Mouse (Mus musculus): Measurements from ENCODE around the gene Xirp2. TPM values are rescaled to one million over a fixed set of nuclear protein-coding genes. Genes with fewer than 3 reads are reported as not detected.

Xirp2 gene
- total RNA-seq, 2 experiments from 2014 or later, result not detected

DNA sequence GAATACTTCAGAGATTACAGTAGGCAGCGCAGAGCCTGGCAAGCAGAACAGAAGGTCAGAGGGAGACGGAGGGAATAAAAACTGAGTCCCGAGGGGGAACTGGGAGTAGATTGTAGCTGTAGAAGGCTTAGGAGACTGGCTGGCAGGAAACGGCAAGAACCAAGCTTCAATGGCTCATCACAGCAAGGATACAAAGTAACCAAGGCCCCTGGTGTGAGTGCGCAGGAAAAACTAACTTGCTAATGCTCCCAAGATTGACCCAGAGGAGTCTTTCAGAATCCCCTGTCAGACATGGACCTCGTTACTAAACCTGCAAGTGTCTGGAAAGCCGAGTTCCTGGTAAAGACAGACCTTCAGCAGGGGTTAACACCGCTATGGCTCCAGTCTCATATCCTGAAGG, 98.6 kb downstream of the Xirp2 start:
- no peak for ATAC-seq (replicated peaks; ENCODE audit: poor library complexity)

DNA sequence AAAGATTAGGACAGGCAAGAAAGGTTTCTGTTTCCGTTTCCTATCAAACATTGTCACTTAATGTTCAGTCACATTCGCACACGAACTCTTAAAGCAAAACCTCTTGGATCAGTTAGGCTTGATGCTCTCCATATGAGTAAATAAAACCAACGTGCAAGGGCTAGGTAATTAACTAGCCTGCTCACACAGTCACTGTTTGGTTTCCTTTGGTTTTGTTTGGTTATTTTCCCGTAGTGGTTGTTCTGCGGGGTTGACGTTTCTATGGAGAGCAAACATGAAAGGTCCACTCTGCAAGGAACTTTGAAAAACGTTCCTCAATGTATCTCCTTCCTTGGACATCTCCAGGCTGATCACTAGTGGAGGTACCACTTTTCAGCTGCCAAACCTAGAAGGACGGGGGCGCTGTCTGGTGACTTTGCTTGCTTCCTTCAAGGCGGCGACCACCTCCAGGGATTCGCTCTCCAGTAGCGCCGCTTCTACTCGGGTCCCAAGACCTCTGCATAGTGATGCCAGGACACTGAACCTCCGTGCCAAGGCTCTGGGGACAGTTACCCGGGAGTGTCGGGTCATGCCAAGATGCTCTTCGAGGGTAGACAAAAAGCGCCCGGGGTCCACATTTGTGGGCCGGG, 119.2 kb downstream of the Xirp2 start:
- no peak for ATAC-seq (replicated peaks; ENCODE audit: poor library complexity)

DNA sequence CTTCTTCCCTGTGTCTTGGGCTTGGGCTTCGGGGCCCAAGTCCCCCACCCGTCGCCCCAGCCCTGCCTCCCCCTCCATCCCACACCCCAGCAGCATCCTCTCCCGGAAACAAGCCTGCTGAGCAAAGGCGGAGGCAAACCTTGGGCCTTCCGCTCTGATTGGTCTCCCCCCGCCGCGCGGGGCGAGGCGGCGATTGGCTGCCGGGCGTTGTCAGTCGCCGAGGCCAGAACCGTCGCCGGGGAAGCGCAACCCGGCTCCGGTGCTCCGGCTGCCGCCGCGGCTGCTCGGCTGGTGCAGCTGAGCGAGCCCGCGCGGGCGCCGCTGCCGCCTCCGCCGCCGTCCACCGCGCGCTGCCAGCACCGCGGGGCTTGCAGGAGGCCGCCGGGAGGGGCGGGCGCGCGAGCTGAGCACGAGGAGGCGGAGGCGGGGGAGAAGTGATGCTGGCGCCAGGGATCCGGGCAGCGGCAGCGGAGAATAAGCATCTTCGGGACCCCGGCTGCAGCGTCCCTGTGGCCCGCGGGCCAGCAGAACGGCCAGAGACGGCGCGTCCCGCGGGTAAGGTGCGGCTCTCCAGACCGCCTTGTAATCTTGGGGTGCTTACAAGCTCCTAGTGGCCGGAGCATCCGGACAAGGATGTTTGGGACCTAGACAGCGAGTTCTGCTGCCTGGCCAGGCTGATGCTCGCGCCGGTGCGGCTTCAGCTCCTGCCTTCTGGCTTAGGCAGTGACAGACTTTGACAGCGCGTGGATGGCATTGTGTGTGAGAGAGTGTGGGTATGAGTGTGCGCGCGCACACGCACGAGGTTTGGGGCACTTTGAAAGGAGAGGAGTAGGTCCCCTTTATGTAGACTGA, 119.9 kb downstream of the Xirp2 start, which contains the start of gene B3galt1:
Gene B3galt1 (plus strand): TSS at position 392 of the 852 bp plus-strand sequence.
- peak; percentile 84 for ATAC-seq (replicated peaks; ENCODE audit: poor library complexity)

DNA sequence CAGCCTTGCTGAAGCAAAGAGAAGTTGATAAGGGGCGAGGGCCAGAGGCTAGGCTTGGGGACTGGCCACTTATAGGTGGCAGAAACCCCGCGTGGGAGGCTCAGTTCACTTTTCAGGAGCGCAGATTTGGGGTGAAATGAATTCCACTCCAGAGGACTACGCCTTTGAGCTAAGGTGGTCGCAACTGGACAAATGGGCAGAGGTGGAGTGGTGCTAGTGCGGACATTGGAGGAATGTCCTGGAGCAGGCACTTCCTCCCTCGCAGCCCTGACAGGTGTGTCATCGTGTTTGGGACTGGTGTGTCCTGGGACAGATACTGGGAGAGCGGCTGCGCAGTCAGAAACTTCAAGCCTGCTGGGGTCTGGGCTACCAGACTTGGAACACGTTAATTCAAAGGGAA, 120.8 kb downstream of the Xirp2 start:
- no peak for ATAC-seq (replicated peaks; ENCODE audit: poor library complexity)

DNA sequence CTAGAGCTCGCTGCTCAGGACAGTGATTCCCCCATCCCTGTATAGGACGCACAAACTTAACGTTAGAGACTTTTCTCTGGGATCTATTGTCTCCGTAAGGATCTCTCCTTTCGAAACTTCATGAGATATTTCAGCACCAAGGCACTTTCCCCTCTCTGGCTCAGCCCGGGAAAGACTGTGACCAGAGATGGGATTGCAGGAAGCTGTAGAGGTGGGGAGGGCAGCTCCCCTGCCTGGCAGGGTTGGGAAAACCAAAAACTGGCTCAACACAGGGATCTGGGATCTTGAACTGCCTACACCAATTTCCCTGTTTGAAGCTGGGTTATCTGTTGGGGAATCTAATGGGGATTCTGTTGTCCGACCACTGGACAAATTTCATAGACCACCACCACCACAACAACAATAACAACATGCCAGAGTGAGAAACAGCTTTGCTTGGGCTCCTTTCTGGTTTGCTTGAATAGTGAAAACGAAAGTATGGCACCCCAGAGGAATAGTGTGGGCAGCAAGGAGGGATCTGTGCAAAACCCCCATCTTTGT, 121.4 kb downstream of the Xirp2 start:
- ATAC-seq (replicated peaks; ENCODE audit: poor library complexity), result no peak

Other genes with a start within 250 kb of the Xirp2 start
- not detected in 2 replicates for gene Gm21830, start 32.3 kb upstream of the Xirp2 start, total RNA-seq (2015)
- gene Gm21830, start 32.3 kb upstream of the Xirp2 start, total RNA-seq (2017), result not detected in 2 replicates
- not detected in 2 replicates for gene Gm26727, start 12.8 kb upstream of the Xirp2 start, total RNA-seq (2015)
- not detected in 2 replicates for gene Gm26727, start 12.8 kb upstream of the Xirp2 start, total RNA-seq (2017)
- not detected in 2 replicates for gene B3galt1, start 119.9 kb downstream of the Xirp2 start, total RNA-seq (2015)
- not detected in 2 replicates for gene B3galt1, start 119.9 kb downstream of the Xirp2 start, total RNA-seq (2017)

All from megakaryocyte progenitor cell, adult 5-6 weeks (primary cell).